Mouse (Mus musculus) lung, embryonic 15.5 days (tissue): ENCODE data around the gene Opalin. TPM values are rescaled to one million over a fixed set of nuclear protein-coding genes. Genes with fewer than 3 reads are reported as not detected.
A peak's percentile ranks its signal among the peaks of the same experiment; 100 is the strongest.

Source experiments
- ATAC-seq: fragments of 200-750 bp; cut with Nextera tagmentation; 2 replicates; pipeline ENCODE4 v1.8.0; 2017; ENCODE audit warnings: moderate number of reproducible peaks, borderline replicate concordance; ENCODE audit not compliant: low FRiP score, low TSS enrichment; ENCODE audit errors: extremely low read depth
- H3K27ac ChIP-seq: fragments of 300-500 bp; sonication (generic); 2 replicates; pipeline ENCODE4 v1.5.1; 2015; ENCODE audit warnings: moderate library complexity, mild to moderate bottlenecking, inconsistent platforms
- H3K27me3 ChIP-seq: fragments of 300-500 bp; sonication (generic); 2 replicates; pipeline ENCODE4 v1.6.1; 2015; ENCODE audit warnings: inconsistent platforms
- H3K36me3 ChIP-seq: fragments of 300-500 bp; sonication (generic); 2 replicates; pipeline ENCODE4 v1.6.1; 2015; ENCODE audit warnings: inconsistent platforms
- H3K4me1 ChIP-seq: fragments of 300-500 bp; sonication (generic); 2 replicates; pipeline ENCODE4 v1.6.1; 2015; ENCODE audit warnings: inconsistent platforms
- H3K4me2 ChIP-seq: fragments of 300-500 bp; sonication (generic); 2 replicates; pipeline ENCODE4 v1.6.1; 2015; ENCODE audit warnings: inconsistent platforms, mild to moderate bottlenecking, moderate library complexity
- H3K4me3 ChIP-seq: fragments of 300-500 bp; sonication (generic); 2 replicates; pipeline ENCODE4 v1.5.1; 2015; ENCODE audit warnings: mild to moderate bottlenecking, inconsistent platforms
- H3K9ac ChIP-seq: fragments of 300-500 bp; sonication (generic); 2 replicates; pipeline ENCODE4 v1.6.1; 2015; ENCODE audit warnings: inconsistent platforms
- H3K9me3 ChIP-seq: fragments of 300-500 bp; sonication (generic); 2 replicates; pipeline ENCODE4 v1.6.1; 2016; ENCODE audit warnings: inconsistent platforms
- WGBS: fragments of 180-500 bp; shearing (Covaris S2); methylation state at CpG from one replicate; pipeline ENCODE4 v1.1.7; 2015; 5-methylcytosine and 5-hydroxymethylcytosine counted together
- polyA plus RNA-seq: library from polyadenylated mRNA; unstranded; fragments of >200 nt; fragmentation: Nextera tagmentation; extraction: Ambion mirVana; gene quantifications from 2 replicates; pipeline ENCODE4 v1.2.1, GENCODE M21; 2015

Opalin gene
- polyA plus RNA-seq, 1 experiment from 2014 or later: not detected

DNA sequence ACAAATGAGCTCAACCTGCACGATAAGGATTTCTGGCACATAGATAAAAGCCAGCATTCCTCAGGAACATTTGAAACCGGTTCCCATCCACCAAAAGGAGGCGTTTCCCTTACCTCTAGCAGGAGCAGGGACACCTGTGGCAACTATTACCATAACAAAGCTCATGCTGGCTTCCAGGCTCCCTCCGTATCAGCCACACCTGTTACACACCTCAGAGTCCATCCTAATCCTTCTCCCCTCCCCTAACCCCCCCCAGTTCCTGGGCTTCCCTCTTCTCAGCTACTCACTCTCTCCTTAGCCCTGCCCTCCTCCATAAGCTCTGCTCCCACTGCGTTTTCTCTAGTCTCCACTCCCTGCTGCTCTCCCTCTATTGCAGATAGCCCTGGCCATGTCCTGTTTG lies 63.3 kb downstream of the Opalin start:
- Histone ChIP-seq H3K36me3 (no peaks in the 10 kb centered on the region), H3K27me3 (0 out of 2 replicates have a peak, but pooled peaks cover 4% of the 10 kb centered on the region), H3K27ac (peak overlapping the region; percentile 15; the same call in 1 of the 2 replicates), H3K9me3 (no peaks in the 10 kb centered on the region), H3K4me1 (peaks cover 15% of the 10 kb centered on the region), H3K9ac (no peak overlapping the region), H3K4me3 (no peak overlapping the region), H3K4me2 (no peak overlapping the region; the same call in 1 of the 2 replicates)
- 6% methylated on average over 5 of the region's 5 CpGs for WGBS
- peak; percentile 27; the same call in 1 of the 2 replicates for ATAC-seq

Other genes starting within 250 kb of the Opalin start
- 15.1 and 15.2 TPM in 2 replicates for gene Ccnj, start 245.8 kb downstream of the Opalin start, polyA plus RNA-seq
- gene Zfp518a, start 182.4 kb downstream of the Opalin start, polyA plus RNA-seq: 10.0 and 10.7 TPM in 2 replicates
- gene Blnk, start 82.6 kb downstream of the Opalin start, polyA plus RNA-seq: 0.54 and 0.79 TPM in 2 replicates
- gene Dntt, start 47.8 kb downstream of the Opalin start, polyA plus RNA-seq: 0.19 TPM in 1 of 2 replicates, not detected in the other
- gene Tll2, start 129.7 kb upstream of the Opalin start, polyA plus RNA-seq: not detected in 2 replicates
- 150 and 151 TPM in 2 replicates for gene Tm9sf3, start 186.9 kb upstream of the Opalin start, polyA plus RNA-seq